In genomic region chr19:53427346-53427745, GRCm38 (mm10) we compare ENCODE assay signal across 14 mouse cellular contexts. TPM values are rescaled to one million over a fixed set of nuclear protein-coding genes. Genes with fewer than 3 reads are reported as not detected.
DNase-seq lines count a peak whose midpoint lies in the region; ATAC-seq lines count a peak whose summit lies in the region.
"Had no signal": no experiment of that assay in that cellular context is flagged by ENCODE, and none has a peak within 500 bp of the region (broad histone marks: within the 10 kb centered on the region; RNA-seq: fewer than 3 reads in every experiment).

No protein-coding gene starts in this region.

- no peak for ATAC-seq in forebrain, embryonic 13.5 days
- ATAC-seq in forebrain, embryonic 15.5 days (replicated peaks): no peak
- ATAC-seq in kidney, embryonic 16.5 days (ENCODE audit: low FRiP score, low TSS enrichment): no peak
- ATAC-seq in neural tube, embryonic 15.5 days (ENCODE audit: low FRiP score): no peak
- ATAC-seq: midbrain, embryonic 15.5 days had no signal

- H3K4me1 ChIP-seq in forebrain, embryonic 13.5 days: peaks cover 34% of the 10 kb centered on the region
- peaks cover 32% of the 10 kb centered on the region for H3K4me1 ChIP-seq in forebrain, embryonic 15.5 days
- H3K4me1 ChIP-seq in kidney, embryonic 16.5 days (ENCODE audit: insufficient read depth, low read length): peaks cover 33% of the 10 kb centered on the region
- H3K4me1 ChIP-seq in neural tube, embryonic 15.5 days: peaks cover 29% of the 10 kb centered on the region

- H3K4me2 ChIP-seq in forebrain, embryonic 13.5 days: no peak overlapping the region
- no peak overlapping the region for H3K4me2 ChIP-seq in forebrain, embryonic 15.5 days (replicated peaks)
- no peak overlapping the region for H3K4me2 ChIP-seq in kidney, embryonic 16.5 days (replicated peaks; ENCODE audit: low read depth, low read length)
- no peak overlapping the region for H3K4me2 ChIP-seq in neural tube, embryonic 15.5 days
- H3K4me2 ChIP-seq: hindbrain, embryonic 13.5 days; midbrain, embryonic 15.5 days had no signal

- no peak overlapping the region for H3K4me3 ChIP-seq in forebrain, embryonic 13.5 days
- no peak overlapping the region for H3K4me3 ChIP-seq in forebrain, embryonic 15.5 days
- H3K4me3 ChIP-seq in kidney, embryonic 16.5 days (ENCODE audit: low read length): no peak overlapping the region
- no peak overlapping the region for H3K4me3 ChIP-seq in neural tube, embryonic 15.5 days (replicated peaks)
- H3K4me3 ChIP-seq: gastrocnemius, adult 2 months; hindbrain, embryonic 13.5 days; midbrain, embryonic 15.5 days had no signal

- DNase-seq in kidney, postnatal 10 days: peak; percentile 60
- no peak for DNase-seq in neural tube, embryonic 10.5 days (ENCODE audit: extremely low spot score, low spot score)
- no peak for DNase-seq in embryo, embryonic 11 days
- DNase-seq in spleen, postnatal 36 days (ENCODE audit: low spot score in 2 of 2): no peak
- DNase-seq: gastrocnemius, adult 2 months; thymus, adult 2 months had no signal

- no peaks in the 10 kb centered on the region for H3K36me3 ChIP-seq in forebrain, embryonic 13.5 days (ENCODE audit: poor library complexity, severe bottlenecking)
- no peaks in the 10 kb centered on the region for H3K36me3 ChIP-seq in forebrain, embryonic 15.5 days
- no peaks in the 10 kb centered on the region for H3K36me3 ChIP-seq in kidney, embryonic 16.5 days (ENCODE audit: insufficient read depth, low read length)
- H3K36me3 ChIP-seq in neural tube, embryonic 15.5 days: no peaks in the 10 kb centered on the region
- H3K36me3 ChIP-seq: hindbrain, embryonic 13.5 days; midbrain, embryonic 15.5 days had no signal

- no peak overlapping the region; the same call in 1 of the 2 replicates for H3K9ac ChIP-seq in forebrain, embryonic 13.5 days
- no peak overlapping the region for H3K9ac ChIP-seq in forebrain, embryonic 15.5 days (replicated peaks)
- no peak overlapping the region for H3K9ac ChIP-seq in kidney, embryonic 16.5 days (replicated peaks; ENCODE audit: low read length)
- H3K9ac ChIP-seq in neural tube, embryonic 15.5 days (replicated peaks): no peak overlapping the region
- H3K9ac ChIP-seq: hindbrain, embryonic 13.5 days; midbrain, embryonic 15.5 days had no signal

- 58% methylated on average over 7 of the region's 7 CpGs for WGBS in forebrain, embryonic 13.5 days
- 52% methylated on average over 7 of the region's 7 CpGs for WGBS in forebrain, embryonic 15.5 days
- 50% methylated on average over 7 of the region's 7 CpGs for WGBS in kidney, embryonic 16.5 days
- 61% methylated on average over 7 of the region's 7 CpGs for WGBS in neural tube, embryonic 15.5 days

- no peaks in the 10 kb centered on the region for H3K9me3 ChIP-seq in forebrain, embryonic 13.5 days (replicated peaks)
- H3K9me3 ChIP-seq in forebrain, embryonic 15.5 days: no peaks in the 10 kb centered on the region
- H3K9me3 ChIP-seq in kidney, embryonic 16.5 days (ENCODE audit: low read length): no peaks in the 10 kb centered on the region
- no peaks in the 10 kb centered on the region for H3K9me3 ChIP-seq in neural tube, embryonic 15.5 days (replicated peaks)
- H3K9me3 ChIP-seq: hindbrain, embryonic 13.5 days; midbrain, embryonic 15.5 days had no signal

- H3K27ac ChIP-seq in forebrain, embryonic 13.5 days: peak overlapping the region; percentile 32
- no peak overlapping the region for H3K27ac ChIP-seq in forebrain, embryonic 15.5 days (replicated peaks)
- no peak overlapping the region for H3K27ac ChIP-seq in kidney, embryonic 16.5 days (ENCODE audit: low read length)
- H3K27ac ChIP-seq in neural tube, embryonic 15.5 days (replicated peaks): 0 out of 2 replicates have a peak overlapping the region, but pooled peaks have one; percentile 30
- H3K27ac ChIP-seq: gastrocnemius, adult 2 months; hindbrain, embryonic 13.5 days; midbrain, embryonic 15.5 days had no signal

- H3K27me3 ChIP-seq in forebrain, embryonic 13.5 days: 0 out of 2 replicates have a peak, but pooled peaks cover 5% of the 10 kb centered on the region
- H3K27me3 ChIP-seq in forebrain, embryonic 15.5 days: no peaks in the 10 kb centered on the region
- H3K27me3 ChIP-seq in kidney, embryonic 16.5 days (ENCODE audit: insufficient read depth, low read length): 0 out of 2 replicates have a peak, but pooled peaks cover 3% of the 10 kb centered on the region
- no peaks in the 10 kb centered on the region for H3K27me3 ChIP-seq in neural tube, embryonic 15.5 days (replicated peaks)
- H3K27me3 ChIP-seq: midbrain, embryonic 15.5 days had no signal

RNA-seq across cellular contexts. Expression of gene Smndc1, which starts 37.0 kb away (rescaled TPM):
- 48.7 and 50.9 TPM in 2 replicates for polyA plus RNA-seq in forebrain, embryonic 13.5 days (2015; fragmentation: Nextera tagmentation; extraction: Ambion mirVana)
- polyA plus RNA-seq in forebrain, embryonic 15.5 days (2015; fragmentation: Nextera tagmentation; extraction: Ambion mirVana): 41.0 and 42.3 TPM in 2 replicates
- 39.1 and 40.1 TPM in 2 replicates for polyA plus RNA-seq in kidney, embryonic 16.5 days (2015; fragmentation: Nextera tagmentation; extraction: Ambion mirVana)
- 29.3 and 31.6 TPM in 2 replicates for polyA plus RNA-seq in neural tube, embryonic 15.5 days (2015; fragmentation: Nextera tagmentation; extraction: Ambion mirVana)

RNA-seq across cellular contexts. Expression of gene Gm10197, which starts 55.8 kb away (rescaled TPM):
- polyA plus RNA-seq in forebrain, embryonic 13.5 days (2015; fragmentation: Nextera tagmentation; extraction: Ambion mirVana): not detected in 2 replicates
- polyA plus RNA-seq in forebrain, embryonic 15.5 days (2015; fragmentation: Nextera tagmentation; extraction: Ambion mirVana): not detected in 2 replicates
- polyA plus RNA-seq in kidney, embryonic 16.5 days (2015; fragmentation: Nextera tagmentation; extraction: Ambion mirVana): not detected in 2 replicates
- polyA plus RNA-seq in neural tube, embryonic 15.5 days (2015; fragmentation: Nextera tagmentation; extraction: Ambion mirVana): not detected in 2 replicates
- polyA plus RNA-seq: hindbrain, embryonic 13.5 days; large intestine, adult 2 months; liver, embryonic 16.5 days; midbrain, embryonic 15.5 days; thymus, adult 2 months had no signal

Comparison
In these comparisons a context has a peak if more than half of its experiments do, and no peak if none do; other contexts are left out.
1. H3K27ac ChIP-seq: peak in forebrain, embryonic 13.5 days (single experiment) and neural tube, embryonic 15.5 days (single experiment); none in forebrain, embryonic 15.5 days (single experiment) and kidney, embryonic 16.5 days (single experiment).